Mouse (Mus musculus): ENCODE data around the gene Gucy1b2. TPM values are rescaled to one million over a fixed set of nuclear protein-coding genes. Genes with fewer than 3 reads are reported as not detected.

The Gucy1b2 gene
- total RNA-seq (2021) (under 1 TPM in 1 of 2 experiments, not detected in 1; 0.13 TPM), polyA plus RNA-seq (2012; rRNA removed) (0.04 TPM in 1 of 2 replicates, not detected in the other)
- long read RNA-seq, result 0 reads

GRCm38 (mm10) chr14:62456239-62456747, at the start of gene Gucy1b2:
Gucy1b2 (minus strand) TSS chr14:62456289.
- WGBS, result 64% methylated on average over 9 of the region's 9 CpGs
- DNase-seq, result no peak
- H3K36me3 ChIP-seq (ENCODE audit: control insufficient read depth, insufficient read depth, low read length), result no peaks in the 10 kb centered on the region
- H3K79me2 ChIP-seq (replicated peaks; ENCODE audit: control insufficient read depth, insufficient read depth, low read length), result no peaks in the 10 kb centered on the region
- H3K4me3 ChIP-seq, result no peak within 1 kb of the TSS
- H3K27me3 ChIP-seq (ENCODE audit: control insufficient read depth, insufficient read depth, low read length), result no peaks in the 10 kb centered on the region
- H3K27ac ChIP-seq, result no peak within 1 kb of the TSS
- no peak within 1 kb of the TSS for H3K9ac ChIP-seq (ENCODE audit: low read depth, low read length)
- H3K4me1 ChIP-seq (ENCODE audit: control insufficient read depth, insufficient read depth, low read length), result no peaks in the 10 kb centered on the region
- intact Hi-C loops (cut with DNase I), result loop anchor here (2.0 to 10.0 kb wide), 4 partner anchors 123 to 801 kb away; no protein-coding TSS in a partner anchor
- TF ChIP-seq CTCF (IDR thresholded peaks at IDR 0.05), result no peak
- TF ChIP-seq EP300 (IDR thresholded peaks at IDR 0.05; ENCODE audit: insufficient read depth, low read depth, low read length), result no peak
- no peak for TF ChIP-seq POLR2A (IDR thresholded peaks at IDR 0.05; ENCODE audit: insufficient read depth, low read depth, low read length)

DNA sequence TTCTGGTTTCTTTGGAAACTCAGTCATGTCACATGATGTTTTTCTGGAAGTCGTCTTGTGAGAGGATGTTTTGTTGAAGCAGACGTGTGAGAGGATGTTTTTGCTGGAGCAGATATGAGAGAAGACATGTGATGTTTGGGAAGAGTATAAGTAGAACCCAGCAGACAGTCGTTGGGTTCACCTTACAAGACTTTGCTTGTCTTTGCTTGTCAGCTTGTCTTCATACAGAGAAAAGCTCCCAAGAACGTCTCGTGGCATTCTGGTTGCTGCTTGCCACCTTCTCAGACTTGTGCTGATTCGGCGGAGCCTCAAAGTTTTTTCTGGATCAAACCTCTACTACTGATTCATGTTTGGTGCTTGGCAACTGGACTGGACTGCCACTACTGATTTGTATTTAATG, 41.3 kb upstream of the Gucy1b2 start:
- Histone ChIP-seq H3K36me3 (ENCODE audit: control insufficient read depth, insufficient read depth, low read length) (no peaks in the 10 kb centered on the region), H3K79me2 (replicated peaks; ENCODE audit: control insufficient read depth, insufficient read depth, low read length) (no peaks in the 10 kb centered on the region), H3K4me3 (no peak overlapping the region), H3K27me3 (ENCODE audit: control insufficient read depth, insufficient read depth, low read length) (no peaks in the 10 kb centered on the region), H3K9ac (ENCODE audit: low read depth, low read length) (no peak overlapping the region), H3K27ac (peak overlapping the region; percentile 49), H3K4me1 (ENCODE audit: control insufficient read depth, insufficient read depth, low read length) (peaks cover 1% of the 10 kb centered on the region)
- no peak for TF ChIP-seq CTCF (IDR thresholded peaks at IDR 0.05)
- TF ChIP-seq POLR2A (IDR thresholded peaks at IDR 0.05; ENCODE audit: insufficient read depth, low read depth, low read length), result peak; percentile 17; the same call in 1 of the 2 replicates
- TF ChIP-seq EP300 (IDR thresholded peaks at IDR 0.05; ENCODE audit: insufficient read depth, low read depth, low read length), result no peak
- 46% methylated on average over 7 of the region's 7 CpGs for WGBS
- no peak for DNase-seq
- intact Hi-C loops (cut with DNase I), result no loop called here

DNA sequence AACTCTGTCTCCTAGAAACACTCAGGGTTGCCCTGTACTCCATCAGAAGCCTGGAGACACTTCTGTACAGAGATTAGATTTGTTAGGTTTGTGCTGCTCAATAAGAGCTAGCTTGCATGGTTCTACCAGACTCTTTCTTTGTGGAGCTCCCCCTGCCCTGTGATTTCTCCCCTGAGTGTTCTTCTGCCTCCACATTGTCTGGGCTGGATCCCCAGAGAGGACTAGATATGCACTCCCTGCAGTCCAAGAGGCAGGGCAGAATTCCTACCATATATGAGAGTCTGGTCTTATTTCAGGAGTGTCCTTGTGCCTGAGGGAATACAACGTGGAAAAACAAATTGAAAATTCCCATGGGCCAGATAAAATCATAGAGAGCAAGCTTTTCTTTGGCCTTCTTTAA, 40.4 kb upstream of the Gucy1b2 start:
- TF ChIP-seq EP300 (IDR thresholded peaks at IDR 0.05; ENCODE audit: insufficient read depth, low read depth, low read length) (no peak), CTCF (IDR thresholded peaks at IDR 0.05) (no peak)
- Histone ChIP-seq H3K36me3 (ENCODE audit: control insufficient read depth, insufficient read depth, low read length) (no peaks in the 10 kb centered on the region), H3K9ac (ENCODE audit: low read depth, low read length) (no peak overlapping the region), H3K4me1 (ENCODE audit: control insufficient read depth, insufficient read depth, low read length) (peaks cover 1% of the 10 kb centered on the region), H3K27me3 (ENCODE audit: control insufficient read depth, insufficient read depth, low read length) (no peaks in the 10 kb centered on the region), H3K79me2 (replicated peaks; ENCODE audit: control insufficient read depth, insufficient read depth, low read length) (no peaks in the 10 kb centered on the region), H3K27ac (no peak overlapping the region; the same call in 1 of the 2 replicates), H3K4me3 (no peak overlapping the region)
- intact Hi-C loops (cut with DNase I), result no loop called here
- DNase-seq, result no peak
- WGBS, result 18% methylated on average over 1 of the region's 1 CpGs

DNA sequence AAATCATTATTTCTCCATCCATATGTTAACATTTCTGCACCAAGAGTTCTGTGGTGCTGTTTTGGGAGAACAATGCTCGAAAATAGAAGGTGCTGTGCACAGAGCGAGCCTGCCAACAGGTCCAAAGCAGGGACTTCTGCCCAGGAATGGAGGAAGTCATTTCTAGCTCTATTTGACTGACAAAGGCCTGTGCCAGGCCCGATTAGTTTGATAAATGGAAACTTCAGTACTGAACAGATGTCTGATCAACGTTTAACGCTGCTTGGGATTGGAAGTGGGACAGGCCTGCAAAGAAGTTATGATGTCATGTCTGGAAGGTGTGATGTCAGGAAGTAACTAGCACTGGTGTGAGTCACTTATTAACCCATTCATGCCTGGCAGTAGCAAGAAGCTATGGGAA, 37.4 kb upstream of the Gucy1b2 start:
- intact Hi-C loops (cut with DNase I), result loop anchor here (5.0 kb wide), 3 partner anchors 64 to 344 kb away; partner anchors contain the start of genes Fam124a and Wdfy2
- H3K4me3 ChIP-seq, result no peak overlapping the region
- TF ChIP-seq EP300 (IDR thresholded peaks at IDR 0.05; ENCODE audit: insufficient read depth, low read depth, low read length), result no peak
- no peak for TF ChIP-seq CTCF (IDR thresholded peaks at IDR 0.05)
- no peak for TF ChIP-seq POLR2A (IDR thresholded peaks at IDR 0.05; ENCODE audit: insufficient read depth, low read depth, low read length)
- H3K79me2 ChIP-seq (replicated peaks; ENCODE audit: control insufficient read depth, insufficient read depth, low read length), result no peaks in the 10 kb centered on the region
- no peak overlapping the region for H3K9ac ChIP-seq (ENCODE audit: low read depth, low read length)
- no peak overlapping the region for H3K27ac ChIP-seq
- no peaks in the 10 kb centered on the region for H3K27me3 ChIP-seq (ENCODE audit: control insufficient read depth, insufficient read depth, low read length)
- 65% methylated on average over 5 of the region's 5 CpGs for WGBS
- peaks cover 1% of the 10 kb centered on the region for H3K4me1 ChIP-seq (ENCODE audit: control insufficient read depth, insufficient read depth, low read length)
- DNase-seq, result no peak
- no peaks in the 10 kb centered on the region for H3K36me3 ChIP-seq (ENCODE audit: control insufficient read depth, insufficient read depth, low read length)

- peak; percentile 69 to 74 for DNase-seq
- TF ChIP-seq CTCF (IDR thresholded peaks at IDR 0.05) (0 out of 2 replicates have a peak, but pooled peaks have one; percentile 96), EP300 (IDR thresholded peaks at IDR 0.05; ENCODE audit: insufficient read depth, low read depth, low read length) (peak; percentile 77), POLR2A (IDR thresholded peaks at IDR 0.05; ENCODE audit: insufficient read depth, low read depth, low read length) (no peak)
Observed at GRCm38 (mm10) chr14:62492196-62492850, 36.2 kb upstream of the Gucy1b2 start.

DNA sequence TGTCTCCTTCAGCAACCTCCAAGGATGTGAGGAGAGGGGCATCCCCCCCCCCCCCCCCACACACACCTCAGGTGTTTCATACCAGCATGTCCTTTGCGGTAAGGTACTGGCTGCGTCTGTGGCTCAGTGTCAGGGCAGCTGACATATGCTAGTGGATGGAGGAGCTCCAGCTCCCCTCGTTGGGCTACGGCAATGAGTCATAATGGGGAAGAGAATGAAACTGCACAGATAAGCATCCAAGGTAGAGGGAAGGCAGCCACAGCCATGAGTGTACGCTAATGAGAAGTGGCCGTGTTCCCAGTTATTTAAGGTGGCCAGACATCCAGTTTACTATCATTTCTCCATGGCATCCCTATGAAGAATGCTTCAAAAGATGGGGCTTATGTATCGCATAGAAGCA, 32.2 kb upstream of the Gucy1b2 start:
- intact Hi-C loops (cut with DNase I), result no loop called here
- Histone ChIP-seq H3K36me3 (ENCODE audit: control insufficient read depth, insufficient read depth, low read length) (no peaks in the 10 kb centered on the region), H3K27ac (no peak overlapping the region), H3K27me3 (ENCODE audit: control insufficient read depth, insufficient read depth, low read length) (no peaks in the 10 kb centered on the region; the same call in 1 of the 2 replicates), H3K9ac (ENCODE audit: low read depth, low read length) (no peak overlapping the region), H3K4me3 (no peak overlapping the region), H3K79me2 (replicated peaks; ENCODE audit: control insufficient read depth, insufficient read depth, low read length) (no peaks in the 10 kb centered on the region), H3K4me1 (ENCODE audit: control insufficient read depth, insufficient read depth, low read length) (no peaks in the 10 kb centered on the region)
- TF ChIP-seq POLR2A (IDR thresholded peaks at IDR 0.05; ENCODE audit: insufficient read depth, low read depth, low read length) (no peak), EP300 (IDR thresholded peaks at IDR 0.05; ENCODE audit: insufficient read depth, low read depth, low read length) (no peak), CTCF (IDR thresholded peaks at IDR 0.05) (no peak)
- DNase-seq, result no peak
- WGBS, result 75% methylated on average over 7 of the region's 7 CpGs

More at GRCm38 (mm10) chr14:62492196-62492850, 36.2 kb upstream of the Gucy1b2 start:
- Histone ChIP-seq H3K4me1 (ENCODE audit: control insufficient read depth, insufficient read depth, low read length) (peaks cover 1% of the 10 kb centered on the region), H3K9ac (ENCODE audit: low read depth, low read length) (no peak overlapping the region), H3K79me2 (replicated peaks; ENCODE audit: control insufficient read depth, insufficient read depth, low read length) (no peaks in the 10 kb centered on the region), H3K27ac (no peak overlapping the region), H3K27me3 (ENCODE audit: control insufficient read depth, insufficient read depth, low read length) (no peaks in the 10 kb centered on the region), H3K4me3 (no peak overlapping the region), H3K36me3 (ENCODE audit: control insufficient read depth, insufficient read depth, low read length) (no peaks in the 10 kb centered on the region)
- 25% methylated on average over 16 of the region's 16 CpGs for WGBS
- intact Hi-C loops (cut with DNase I), result loop anchor here (1.0 to 5.0 kb wide), 4 partner anchors 65 to 483 kb away; partner anchors contain the start of genes Fam124a and Wdfy2
